Mouse (Mus musculus) retina, postnatal 7 days (tissue): Measurements from ENCODE around the gene Olfr1393.
A peak's percentile ranks its signal among the peaks of the same experiment; 100 is the strongest.
"Not testable (repeated sequence)": the region's sequence is repeated elsewhere in the genome, so short reads cannot be mapped to it uniquely, and the experiment has no call there.

Experiments
- DNase-seq: peaks from one replicate; pipeline ENCODE4 v3.0.0-alpha.2; 2012; ENCODE audit warnings: low read depth, low spot score

Olfr1393 gene

DNA sequence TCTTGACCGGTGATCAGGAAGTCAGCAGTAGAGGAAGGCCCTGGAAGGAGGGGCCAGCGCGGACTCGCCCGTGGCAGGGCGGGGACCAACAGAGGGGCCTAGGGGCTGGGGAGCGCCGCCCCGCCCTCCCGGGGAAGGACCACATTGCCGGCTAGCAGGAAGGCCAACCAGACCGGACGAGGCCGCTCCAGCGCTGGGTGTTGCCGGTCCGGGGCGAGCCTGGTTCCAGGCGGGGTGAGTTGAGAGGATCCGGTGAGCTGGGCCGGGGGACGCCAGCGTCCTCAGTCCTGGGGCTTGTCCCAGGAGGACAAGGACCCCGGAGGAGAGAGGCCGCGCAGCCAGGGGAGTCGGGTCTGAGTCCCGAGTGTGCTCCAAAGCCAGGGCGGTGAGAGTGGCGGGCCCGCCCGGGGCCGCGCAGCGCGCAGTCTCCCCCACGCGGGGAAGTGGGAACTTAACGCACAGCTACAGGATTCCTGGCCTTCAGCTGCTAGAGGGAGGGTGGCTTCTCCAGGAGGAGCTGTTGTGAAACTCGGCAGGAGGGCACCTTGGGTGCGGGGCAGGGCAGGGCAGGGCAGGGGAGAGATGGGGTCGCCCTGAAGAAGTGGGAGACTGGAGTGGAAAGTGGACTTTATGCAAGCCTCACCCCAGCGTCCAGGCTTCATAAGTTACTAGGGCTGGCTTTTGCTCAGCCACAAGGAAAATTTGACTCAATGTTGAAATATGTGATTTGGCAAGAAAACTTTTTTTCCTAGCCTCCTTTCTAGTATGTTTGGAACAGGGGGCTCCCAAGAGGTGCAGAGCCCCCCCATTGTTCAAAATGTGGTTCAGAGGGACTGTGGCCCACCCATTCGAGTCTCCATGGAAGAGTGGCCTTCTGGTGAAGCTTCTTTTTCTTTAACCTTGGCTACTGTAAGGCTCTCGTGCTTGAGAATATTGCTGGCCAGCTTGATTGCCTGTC is 27.4 kb upstream of the Olfr1393 start:
- peak; percentile 33 for DNase-seq

DNA sequence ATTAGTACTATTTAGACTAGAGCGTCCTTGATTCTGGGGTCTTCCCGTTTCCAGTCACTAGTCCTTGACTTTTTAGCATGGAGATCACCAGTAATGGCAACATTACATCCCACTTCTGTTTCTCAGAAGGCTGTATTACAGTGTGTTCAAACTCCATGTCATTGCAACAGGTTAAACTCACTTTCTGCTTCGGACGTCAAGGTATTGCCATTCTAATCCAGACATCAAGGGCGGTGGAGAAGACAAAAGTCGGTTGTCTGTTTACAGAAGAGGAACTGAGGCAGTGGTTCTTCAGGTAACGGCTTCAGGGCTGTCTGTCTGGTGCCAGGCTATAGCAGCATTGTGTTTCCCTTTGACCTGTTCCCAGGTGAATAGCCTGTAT is 26.7 kb upstream of the Olfr1393 start:
- DNase-seq: no peak

DNA sequence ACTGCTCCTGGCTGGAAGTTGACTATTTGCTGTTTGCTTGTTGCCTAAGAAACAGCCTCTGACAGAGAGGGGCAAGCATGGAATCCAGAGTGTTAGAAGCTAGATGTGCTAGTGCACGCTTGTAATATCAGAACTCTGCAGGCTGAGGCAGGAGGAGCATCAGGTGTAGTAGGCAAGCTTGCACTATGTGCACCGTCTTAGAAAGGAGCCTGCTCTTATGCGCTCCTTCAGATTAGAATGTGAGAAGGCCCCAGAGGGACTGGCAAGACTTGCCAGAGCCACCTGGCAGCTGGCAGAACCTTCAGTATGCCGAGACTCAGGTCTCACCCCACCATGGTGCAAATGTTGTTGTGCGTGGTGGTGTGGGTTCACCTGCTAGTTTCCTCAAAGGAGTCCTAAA is 26.1 kb upstream of the Olfr1393 start:
- no peak for DNase-seq

- DNase-seq: no peak
Observed at GRCm38 (mm10) chr11:49253035-49253434, 25.1 kb upstream of the Olfr1393 start.

DNA sequence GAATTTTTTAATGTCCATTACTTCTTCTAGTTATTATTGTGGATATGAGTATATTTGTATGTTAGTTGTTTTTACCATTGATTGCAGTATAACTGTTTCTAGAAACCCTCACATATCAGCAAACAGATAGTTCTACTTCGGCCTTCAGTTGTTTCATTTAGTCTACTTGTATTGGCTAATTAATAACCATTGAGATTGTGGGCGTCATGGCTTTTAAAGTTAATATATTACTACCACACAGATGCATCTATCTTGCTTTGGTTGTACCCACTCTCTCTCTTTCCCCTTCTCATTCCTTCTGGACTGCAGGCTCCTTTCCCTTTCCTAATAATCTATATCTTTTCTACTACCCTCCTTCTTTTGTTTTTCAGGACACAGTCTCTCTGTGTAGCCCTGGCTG is 18.8 kb upstream of the Olfr1393 start:
- no peak for DNase-seq

DNA sequence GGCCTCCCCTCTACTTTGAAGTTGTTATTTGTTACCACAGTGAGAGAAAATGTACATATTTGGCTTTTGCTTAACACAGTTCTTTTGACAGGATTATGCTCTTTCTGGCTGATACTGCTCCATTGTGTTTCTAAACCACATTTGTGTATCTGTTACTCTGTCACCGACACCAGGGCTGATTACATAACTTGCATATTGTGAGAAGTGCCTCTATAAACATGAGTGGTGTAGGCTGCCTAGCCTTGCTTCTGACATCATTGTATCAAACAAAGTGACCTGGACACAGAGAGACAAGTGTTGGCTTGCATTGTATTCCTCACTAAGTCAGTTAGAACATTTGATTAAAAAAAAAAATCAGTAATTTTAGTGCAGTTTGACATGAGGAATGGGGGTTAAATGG is 18.3 kb upstream of the Olfr1393 start:
- DNase-seq: no peak

DNA sequence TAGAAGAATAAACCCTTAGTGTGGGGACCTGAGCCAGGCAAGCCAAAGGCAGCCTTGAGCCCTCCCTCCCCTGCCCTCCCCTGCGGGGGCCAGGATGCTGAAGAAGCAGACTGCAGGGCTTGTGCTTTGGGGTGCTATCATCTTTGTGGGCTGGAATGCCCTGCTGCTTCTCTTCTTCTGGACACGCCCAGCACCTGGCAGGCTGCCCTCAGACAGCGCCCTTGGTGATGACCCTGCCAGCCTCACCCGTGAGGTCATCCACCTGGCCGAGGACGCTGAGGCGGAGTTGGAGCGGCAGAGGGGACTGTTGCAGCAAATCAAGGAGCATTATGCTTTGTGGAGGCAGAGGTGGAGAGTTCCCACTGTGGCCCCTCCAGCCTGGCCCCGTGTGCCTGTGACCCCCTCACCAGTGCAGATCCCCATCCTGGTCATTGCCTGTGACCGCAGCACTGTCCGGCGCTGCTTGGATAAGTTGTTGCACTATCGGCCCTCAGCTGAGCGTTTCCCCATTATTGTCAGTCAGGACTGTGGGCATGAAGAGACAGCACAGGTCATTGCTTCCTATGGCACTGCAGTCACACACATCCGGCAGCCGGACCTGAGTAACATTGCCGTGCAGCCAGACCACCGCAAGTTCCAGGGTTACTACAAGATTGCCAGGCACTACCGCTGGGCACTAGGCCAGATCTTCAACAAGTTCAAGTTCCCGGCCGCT is 17.3 kb upstream of the Olfr1393 start:
- no peak for DNase-seq

DNA sequence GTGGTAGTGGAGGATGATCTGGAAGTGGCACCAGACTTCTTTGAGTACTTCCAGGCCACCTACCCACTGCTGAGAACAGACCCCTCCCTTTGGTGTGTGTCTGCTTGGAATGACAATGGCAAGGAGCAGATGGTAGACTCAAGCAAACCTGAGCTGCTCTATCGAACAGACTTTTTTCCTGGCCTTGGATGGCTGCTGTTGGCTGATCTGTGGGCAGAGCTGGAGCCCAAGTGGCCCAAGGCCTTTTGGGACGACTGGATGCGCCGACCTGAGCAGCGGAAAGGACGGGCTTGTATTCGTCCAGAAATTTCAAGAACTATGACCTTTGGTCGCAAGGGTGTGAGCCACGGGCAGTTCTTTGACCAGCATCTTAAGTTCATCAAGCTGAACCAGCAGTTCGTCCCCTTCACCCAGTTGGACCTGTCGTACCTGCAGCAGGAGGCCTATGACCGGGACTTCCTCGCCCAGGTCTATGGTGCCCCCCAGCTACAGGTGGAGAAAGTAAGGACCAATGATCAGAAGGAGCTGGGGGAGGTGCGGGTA is 16.7 kb upstream of the Olfr1393 start:
- no peak for DNase-seq

- DNase-seq: no peak
Observed at GRCm38 (mm10) chr11:49262286-49262685, 15.8 kb upstream of the Olfr1393 start.

GRCm38 (mm10) chr11:49263149-49263548 is 15.0 kb upstream of the Olfr1393 start:
- no peak for DNase-seq

GRCm38 (mm10) chr11:49264081-49264480 is 14.0 kb upstream of the Olfr1393 start:
- DNase-seq: no peak

- DNase-seq: no peak
Observed at GRCm38 (mm10) chr11:49264622-49265021, 13.5 kb upstream of the Olfr1393 start.

GRCm38 (mm10) chr11:49265101-49265500 is 13.0 kb upstream of the Olfr1393 start:
- DNase-seq: no peak

DNA sequence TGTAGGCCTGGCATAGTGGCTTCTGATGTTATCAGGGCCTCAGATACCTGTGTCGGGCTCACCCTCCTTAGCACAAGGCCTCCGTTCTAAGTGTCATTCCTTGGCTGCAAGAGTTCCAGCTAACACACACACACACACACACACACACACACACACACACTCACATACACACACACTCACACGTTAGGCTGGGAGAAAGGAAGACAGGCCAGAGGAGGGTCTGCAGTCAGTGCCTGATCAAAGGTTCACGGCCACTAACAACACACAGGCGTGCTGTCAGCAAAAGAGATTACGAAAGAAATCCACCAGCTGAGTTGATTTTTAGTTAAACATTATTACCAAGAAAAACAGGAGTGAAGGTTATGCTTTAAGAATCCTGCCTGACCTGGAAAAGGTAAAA is 11.4 kb upstream of the Olfr1393 start:
- DNase-seq: no peak

- DNase-seq: no peak
Observed at GRCm38 (mm10) chr11:49267316-49267715, 10.8 kb upstream of the Olfr1393 start.

- no peak for DNase-seq
Observed at GRCm38 (mm10) chr11:49267970-49268579, 10.0 kb upstream of the Olfr1393 start.

DNA sequence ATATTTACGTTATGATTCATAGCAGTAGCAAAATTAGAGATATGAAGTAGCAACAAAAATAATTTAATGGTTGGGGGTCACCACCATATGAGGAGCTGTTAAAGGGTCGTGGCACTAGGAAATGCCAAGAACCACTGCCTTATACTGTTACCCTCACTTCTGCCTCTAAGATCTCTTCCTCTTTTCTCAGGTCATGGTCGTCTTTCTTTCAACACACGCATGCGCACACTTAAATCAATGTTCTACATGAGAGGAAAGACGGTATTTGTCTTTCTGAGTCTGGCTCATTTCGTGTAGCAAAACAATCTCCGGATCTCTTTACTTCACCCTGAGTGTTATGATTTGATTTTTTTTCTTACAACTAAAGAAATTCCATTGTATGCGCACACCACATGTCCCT is 8.3 kb upstream of the Olfr1393 start:
- DNase-seq: no peak

- DNase-seq: no peak
Observed at GRCm38 (mm10) chr11:49270368-49270767, 7.7 kb upstream of the Olfr1393 start.

- DNase-seq: peak; percentile 44
Observed at GRCm38 (mm10) chr11:49271334-49271733, 6.8 kb upstream of the Olfr1393 start.

GRCm38 (mm10) chr11:49273834-49274519 is 4.1 kb upstream of the Olfr1393 start:
- no peak for DNase-seq

GRCm38 (mm10) chr11:49284982-49285381 is 6.9 kb downstream of the Olfr1393 start, which contains the start of gene Olfr1392:
Olfr1392 (plus strand) TSS chr11:49285282.
- not testable (repeated sequence) for DNase-seq
